8 mouse cellular contexts compared by ENCODE assay signal in the genomic region with DNA sequence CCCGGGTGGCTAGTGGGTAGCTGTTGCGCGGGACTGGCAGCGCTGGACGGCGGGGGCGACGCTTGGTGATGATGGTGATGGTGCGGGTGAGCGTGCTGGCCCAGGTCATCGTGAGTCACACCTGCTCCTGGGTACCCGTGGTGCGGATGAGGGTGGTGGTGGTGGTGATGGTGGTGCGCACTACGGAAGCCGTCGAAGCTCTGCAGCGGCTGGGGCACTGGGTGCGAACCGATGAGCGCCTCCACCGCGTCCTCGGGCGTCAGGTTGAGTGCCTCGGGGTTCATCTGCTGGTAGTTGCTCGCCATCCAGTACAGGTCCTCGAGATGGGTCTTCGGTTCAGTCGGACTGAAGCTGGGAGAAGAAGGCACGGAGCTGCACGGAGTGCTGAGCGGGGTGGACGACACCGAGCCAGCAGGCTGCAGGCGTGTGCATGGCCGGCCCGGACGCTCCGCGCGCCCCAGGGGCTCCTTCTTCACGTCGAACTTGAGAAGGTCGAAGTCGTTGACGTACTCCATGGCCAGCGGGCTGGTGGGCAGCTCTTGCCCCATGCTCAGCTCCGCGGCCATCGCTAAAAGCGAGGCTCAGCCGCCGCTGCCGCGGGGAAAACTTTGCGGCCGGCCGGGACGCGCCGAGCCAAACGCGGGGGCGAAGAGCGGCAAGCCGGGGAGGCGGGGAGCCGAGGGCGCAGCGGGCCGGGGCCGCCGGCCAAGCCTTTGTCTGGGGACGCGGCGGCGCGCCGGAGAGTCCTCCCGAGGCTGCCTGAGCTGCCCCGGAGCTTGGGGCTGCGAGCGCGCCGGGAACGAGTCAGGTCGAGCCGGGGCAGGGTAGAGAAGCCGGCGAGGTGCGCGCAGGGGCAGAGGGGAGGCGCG. TPM values are rescaled to one million over a fixed set of nuclear protein-coding genes. Genes with fewer than 3 reads are reported as not detected.
DNase-seq lines count a peak whose midpoint lies in the region; ATAC-seq lines count a peak whose summit lies in the region.

No protein-coding gene starts in this region.

- peak; percentile 30 for ATAC-seq in liver, embryonic 16.5 days (ENCODE audit: low read depth)

- peak overlapping the region; percentile 69 for H3K4me2 ChIP-seq in liver, embryonic 16.5 days (ENCODE audit: low read depth, low read length)

- peak; percentile 30 for DNase-seq in kidney, adult 9 months
- DNase-seq in kidney, postnatal 10 days: no peak
- no peak for DNase-seq in hindbrain, embryonic 10.5 days (ENCODE audit: low spot score)
- peak; percentile 18 to 32 for DNase-seq in thymus, postnatal 10 days (ENCODE audit: low spot score in 2 of 2)
- no peak for DNase-seq in retina, embryonic 14.5 days (ENCODE audit: low spot score)
- no peak for DNase-seq in testis, postnatal 14 days (ENCODE audit: low spot score)

- H3K36me3 ChIP-seq in hindbrain, embryonic 10.5 days: no peaks in the 10 kb centered on the region
- no peaks in the 10 kb centered on the region for H3K36me3 ChIP-seq in liver, embryonic 16.5 days (ENCODE audit: control insufficient read depth, insufficient read depth)

- H3K27ac ChIP-seq in brown adipose tissue, adult 24 weeks (replicated peaks; ENCODE audit: low read depth, low read length): peak overlapping the region; percentile 90
- H3K27ac ChIP-seq in hindbrain, embryonic 10.5 days: peak overlapping the region; percentile 89
- H3K27ac ChIP-seq in liver, embryonic 16.5 days (ENCODE audit: low read length): 0 out of 2 replicates have a peak overlapping the region, but pooled peaks have one; percentile 6

- peaks cover 89% of the 10 kb centered on the region for H3K27me3 ChIP-seq in hindbrain, embryonic 10.5 days (ENCODE audit: insufficient read depth, poor library complexity, severe bottlenecking)
- H3K27me3 ChIP-seq in liver, embryonic 16.5 days (ENCODE audit: control insufficient read depth, insufficient read depth, low read depth, low read length): peaks cover 97% of the 10 kb centered on the region

- H3K9me3 ChIP-seq in hindbrain, embryonic 10.5 days: no peaks in the 10 kb centered on the region
- H3K9me3 ChIP-seq in liver, embryonic 16.5 days (replicated peaks; ENCODE audit: control insufficient read depth, low read length): no peaks in the 10 kb centered on the region

- peak overlapping the region; percentile 37 for H3K9ac ChIP-seq in liver, embryonic 16.5 days (ENCODE audit: low read depth, low read length)

- under 1% methylated on average over 94 of the region's 95 CpGs for WGBS in hindbrain, embryonic 10.5 days
- 1% methylated on average over 73 of the region's 95 CpGs for WGBS in liver, embryonic 16.5 days (ENCODE audit: insufficient replicate concordance)

- peaks cover 3% of the 10 kb centered on the region; the same call in 1 of the 2 replicates for H3K4me1 ChIP-seq in brown adipose tissue, adult 24 weeks (ENCODE audit: control insufficient read depth, insufficient read depth, insufficient read length, low read length)
- peaks cover 67% of the 10 kb centered on the region for H3K4me1 ChIP-seq in hindbrain, embryonic 10.5 days (replicated peaks)
- no peaks in the 10 kb centered on the region; the same call in 1 of the 2 replicates for H3K4me1 ChIP-seq in liver, embryonic 16.5 days (ENCODE audit: control insufficient read depth, low read depth, low read length)

- H3K4me3 ChIP-seq in brown adipose tissue, adult 24 weeks (ENCODE audit: insufficient read depth, low read depth, low read length): peak overlapping the region; percentile 80
- peak overlapping the region; percentile 62 for H3K4me3 ChIP-seq in hindbrain, embryonic 10.5 days
- peak overlapping the region; percentile 52 for H3K4me3 ChIP-seq in liver, embryonic 16.5 days (ENCODE audit: low read depth, low read length)

RNA-seq across cellular contexts. Expression of a gene that starts 0.5 kb away (rescaled TPM):
- polyA plus RNA-seq in brown adipose tissue, adult 24 weeks (2012; ENCODE audit: insufficient read depth, insufficient read length, missing spikeins): 6.1 and 9.8 TPM in 2 replicates
- polyA plus RNA-seq in hindbrain, embryonic 10.5 days (2016; fragmentation: Nextera tagmentation; extraction: Ambion mirVana): 14.5 and 16.9 TPM in 2 replicates
- 4.3 and 5.2 TPM in 2 replicates for polyA plus RNA-seq in liver, embryonic 16.5 days (2015; fragmentation: Nextera tagmentation; extraction: Ambion mirVana)

RNA-seq across cellular contexts. Expression of a gene that starts 32.4 kb away (rescaled TPM):
- 2.1 TPM in 1 of 2 replicates, not detected in the other for polyA plus RNA-seq in brown adipose tissue, adult 24 weeks (2012; ENCODE audit: insufficient read depth, insufficient read length, missing spikeins)
- 0.33 and 0.39 TPM in 2 replicates for polyA plus RNA-seq in hindbrain, embryonic 10.5 days (2016; fragmentation: Nextera tagmentation; extraction: Ambion mirVana)
- 4.4 and 6.1 TPM in 2 replicates for polyA plus RNA-seq in liver, embryonic 16.5 days (2015; fragmentation: Nextera tagmentation; extraction: Ambion mirVana)

Comparison
In these comparisons a context has a peak if more than half of its experiments do, and no peak if none do; other contexts are left out.
1. DNase-seq: peak in kidney, adult 9 months (single experiment) and thymus, postnatal 10 days (2 of 2); none in kidney, postnatal 10 days (single experiment), hindbrain, embryonic 10.5 days (single experiment), retina, embryonic 14.5 days (single experiment) and testis, postnatal 14 days (single experiment).
2. H3K27ac ChIP-seq: peak in every context shown above with its lines; median percentile 90 in brown adipose tissue, adult 24 weeks; 89 in hindbrain, embryonic 10.5 days; 6 in liver, embryonic 16.5 days.
3. Peak in every context shown above with its lines, with median percentiles within 50 percentile points of each other: H3K4me3 ChIP-seq.